Mouse (Mus musculus): ENCODE results near the gene Ifi205. TPM values are rescaled to one million over a fixed set of nuclear protein-coding genes. Genes with fewer than 3 reads are reported as not detected.
"Not testable (repeated sequence)": the region's sequence is repeated elsewhere in the genome, so short reads cannot be mapped to it uniquely, and the experiment has no call there.

Gene Ifi205
- polyA plus RNA-seq, 1 experiment from 2014 or later, result 0.30 TPM

DNA sequence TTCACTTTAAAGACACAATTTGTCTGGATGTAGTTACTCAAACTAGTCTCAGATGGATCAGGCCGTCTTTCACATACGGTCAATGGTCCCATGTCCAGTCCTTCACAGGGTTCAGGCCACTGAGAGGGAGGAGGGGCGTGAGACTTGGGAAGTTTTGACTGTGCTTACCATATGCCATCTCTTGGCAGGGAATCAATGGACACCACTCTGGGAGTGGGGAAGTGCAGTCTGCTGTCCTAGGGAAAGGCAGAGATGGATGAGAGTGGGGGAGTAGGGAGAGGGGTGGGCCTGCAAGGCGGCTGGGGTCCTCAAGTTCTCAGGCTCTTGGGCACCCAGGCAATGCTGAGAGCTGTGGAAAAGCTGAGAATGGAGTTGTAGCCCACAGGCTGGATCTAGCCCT is 36.6 kb downstream of the Ifi205 start:
- 74% methylated on average over 4 of the region's 4 CpGs for WGBS
- Histone ChIP-seq H3K36me3 (ENCODE audit: insufficient read depth) (no peaks in the 10 kb centered on the region), H3K27ac (ENCODE audit: low read depth) (no peak overlapping the region), H3K4me2 (no peak overlapping the region), H3K4me3 (ENCODE audit: low read depth, low read length) (no peak overlapping the region), H3K9me3 (ENCODE audit: low read depth, low read length) (no peaks in the 10 kb centered on the region), H3K4me1 (ENCODE audit: insufficient read depth) (no peaks in the 10 kb centered on the region), H3K9ac (no peak overlapping the region), H3K27me3 (ENCODE audit: insufficient read depth, low read length) (no peaks in the 10 kb centered on the region)
- ATAC-seq (ENCODE audit: insufficient read depth), result no peak
- no peak for DNase-seq
- TF ChIP-seq CTCF (IDR thresholded peaks at IDR 0.05; ENCODE audit: low read depth), result no peak

- H3K4me2 ChIP-seq; H3K27me3 ChIP-seq (ENCODE audit: insufficient read depth, low read length); H3K9me3 ChIP-seq (ENCODE audit: low read depth, low read length); ATAC-seq (ENCODE audit: insufficient read depth); H3K27ac ChIP-seq (ENCODE audit: low read depth); H3K4me3 ChIP-seq (ENCODE audit: low read depth, low read length); H3K36me3 ChIP-seq (ENCODE audit: insufficient read depth); H3K9ac ChIP-seq; H3K4me1 ChIP-seq (ENCODE audit: insufficient read depth); DNase-seq: not testable (repeated sequence)
- 73% methylated on average over 6 of the region's 6 CpGs for WGBS
Observed at GRCm38 (mm10) chr1:173982694-173983305, 48.8 kb downstream of the Ifi205 start, which contains the start of gene Ifi202b. Gene Ifi202b (minus strand): TSS chr1:173982744.

- ATAC-seq (ENCODE audit: insufficient read depth), result peak; percentile 49; the same call in 1 of the 2 replicates
- not testable (repeated sequence) for H3K4me1 ChIP-seq (ENCODE audit: insufficient read depth); H3K27me3 ChIP-seq (ENCODE audit: insufficient read depth, low read length); H3K4me2 ChIP-seq; H3K9me3 ChIP-seq (ENCODE audit: low read depth, low read length); H3K36me3 ChIP-seq (ENCODE audit: insufficient read depth); H3K9ac ChIP-seq; H3K4me3 ChIP-seq (ENCODE audit: low read depth, low read length); H3K27ac ChIP-seq (ENCODE audit: low read depth)
- DNase-seq, result peak; percentile 8
- 12% methylated on average over 3 of the region's 3 CpGs for WGBS
Observed at GRCm38 (mm10) chr1:173981038-173981437, 50.6 kb downstream of the Ifi205 start.

DNA sequence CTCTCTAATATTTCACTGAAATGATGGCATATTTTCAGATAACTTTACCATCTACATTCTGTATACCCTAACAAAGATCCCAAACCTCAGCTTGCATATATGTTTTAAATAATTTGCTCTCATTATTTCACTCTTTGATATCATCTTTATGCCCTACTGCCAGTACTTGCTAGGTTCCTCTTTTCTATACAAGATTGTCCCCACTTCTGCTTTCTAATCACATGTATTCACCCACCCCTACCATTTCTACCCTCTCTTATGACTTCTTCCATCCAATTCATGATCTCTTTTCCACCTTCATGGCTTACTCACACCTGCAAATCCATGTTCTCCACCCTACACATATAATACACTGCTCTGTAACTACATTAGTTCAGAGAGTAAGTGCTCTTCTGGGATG is 54.0 kb downstream of the Ifi205 start:
- ATAC-seq (ENCODE audit: insufficient read depth) (no peak), DNase-seq (no peak)
- H3K4me1 ChIP-seq (ENCODE audit: insufficient read depth), result no peaks in the 10 kb centered on the region
- H3K27me3 ChIP-seq (ENCODE audit: insufficient read depth, low read length), result no peaks in the 10 kb centered on the region
- TF ChIP-seq CTCF (IDR thresholded peaks at IDR 0.05; ENCODE audit: low read depth), result no peak
- H3K27ac ChIP-seq (ENCODE audit: low read depth), result no peak overlapping the region
- no peak overlapping the region for H3K4me2 ChIP-seq
- H3K9ac ChIP-seq, result no peak overlapping the region
- no peak overlapping the region for H3K4me3 ChIP-seq (ENCODE audit: low read depth, low read length)
- H3K36me3 ChIP-seq (ENCODE audit: insufficient read depth), result no peaks in the 10 kb centered on the region
- H3K9me3 ChIP-seq (ENCODE audit: low read depth, low read length), result no peaks in the 10 kb centered on the region

DNA sequence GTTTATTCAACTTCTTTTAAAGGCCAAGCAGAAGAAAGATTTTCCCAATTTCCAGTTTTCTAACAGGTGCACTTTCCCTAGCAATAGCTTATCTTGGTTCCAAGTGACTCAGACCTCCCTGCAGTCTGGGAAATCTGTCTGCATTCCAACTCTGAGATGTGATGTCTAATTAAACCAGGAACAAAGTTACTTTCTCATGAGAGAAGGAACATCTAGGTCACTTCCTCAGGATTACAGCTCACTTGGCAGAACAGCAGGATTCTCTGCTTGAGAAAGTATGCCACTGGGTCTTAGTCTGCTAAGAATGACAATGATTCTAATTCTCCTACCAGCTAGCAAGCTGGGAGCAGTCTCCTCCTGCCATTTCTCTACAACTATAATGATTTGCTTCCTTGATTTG is 58.5 kb downstream of the Ifi205 start:
- H3K4me1 ChIP-seq (ENCODE audit: insufficient read depth), result no peaks in the 10 kb centered on the region
- H3K4me3 ChIP-seq (ENCODE audit: low read depth, low read length), result no peak overlapping the region
- H3K27me3 ChIP-seq (ENCODE audit: insufficient read depth, low read length), result no peaks in the 10 kb centered on the region
- no peak for DNase-seq
- no peaks in the 10 kb centered on the region for H3K9me3 ChIP-seq (ENCODE audit: low read depth, low read length)
- H3K27ac ChIP-seq (ENCODE audit: low read depth), result no peak overlapping the region
- TF ChIP-seq CTCF (IDR thresholded peaks at IDR 0.05; ENCODE audit: low read depth), result no peak
- H3K36me3 ChIP-seq (ENCODE audit: insufficient read depth), result no peaks in the 10 kb centered on the region
- ATAC-seq (ENCODE audit: insufficient read depth), result no peak
- no peak overlapping the region for H3K4me2 ChIP-seq
- no peak overlapping the region for H3K9ac ChIP-seq

Other genes starting within 250 kb of the Ifi205 start
- gene Ifi211, start 118.8 kb downstream of the Ifi205 start, polyA plus RNA-seq (2014; fragmentation: Nextera tagmentation; extraction: Ambion mirVana), result 0.32 and 0.49 TPM in 2 replicates
- 0.84 and 1.4 TPM in 2 replicates for gene Mndal, start 89.3 kb downstream of the Ifi205 start, polyA plus RNA-seq (2014; fragmentation: Nextera tagmentation; extraction: Ambion mirVana)
- 0.83 and 1.1 TPM in 2 replicates for gene Ifi203, start 89.1 kb downstream of the Ifi205 start, polyA plus RNA-seq (2014; fragmentation: Nextera tagmentation; extraction: Ambion mirVana)
- gene Ifi202b, start 49.1 kb downstream of the Ifi205 start, polyA plus RNA-seq (2014; fragmentation: Nextera tagmentation; extraction: Ambion mirVana), result not detected in 2 replicates
- gene Olfr433, start 8.9 kb upstream of the Ifi205 start, polyA plus RNA-seq (2014; fragmentation: Nextera tagmentation; extraction: Ambion mirVana), result 0.07 TPM in 1 of 2 replicates, not detected in the other
- gene Olfr432, start 17.4 kb upstream of the Ifi205 start, polyA plus RNA-seq (2014; fragmentation: Nextera tagmentation; extraction: Ambion mirVana), result not detected in 2 replicates
- not detected in 2 replicates for gene Olfr430, start 34.8 kb upstream of the Ifi205 start, polyA plus RNA-seq (2014; fragmentation: Nextera tagmentation; extraction: Ambion mirVana)
- gene Olfr429, start 52.5 kb upstream of the Ifi205 start, polyA plus RNA-seq (2014; fragmentation: Nextera tagmentation; extraction: Ambion mirVana), result not detected in 2 replicates
- not detected in 2 replicates for gene Olfr427, start 65.1 kb upstream of the Ifi205 start, polyA plus RNA-seq (2014; fragmentation: Nextera tagmentation; extraction: Ambion mirVana)
- not detected in 2 replicates for gene Olfr231, start 89.4 kb upstream of the Ifi205 start, polyA plus RNA-seq (2014; fragmentation: Nextera tagmentation; extraction: Ambion mirVana)
- gene Olfr424, start 99.7 kb upstream of the Ifi205 start, polyA plus RNA-seq (2014; fragmentation: Nextera tagmentation; extraction: Ambion mirVana), result not detected in 2 replicates
- gene Olfr420, start 123.8 kb upstream of the Ifi205 start, polyA plus RNA-seq (2014; fragmentation: Nextera tagmentation; extraction: Ambion mirVana), result not detected in 2 replicates
- gene Spta1, start 141.0 kb upstream of the Ifi205 start, polyA plus RNA-seq (2014; fragmentation: Nextera tagmentation; extraction: Ambion mirVana), result 0.30 and 0.67 TPM in 2 replicates
- gene Olfr419, start 220.3 kb upstream of the Ifi205 start, polyA plus RNA-seq (2014; fragmentation: Nextera tagmentation; extraction: Ambion mirVana), result not detected in 2 replicates